Mouse (Mus musculus): ENCODE data around the gene Tet2. TPM values are rescaled to one million over a fixed set of nuclear protein-coding genes. Genes with fewer than 3 reads are reported as not detected.

Gene Tet2
- total and polyA plus RNA-seq, 3 experiments = 6.8 to 101 (median 10.9) TPM

- no peak overlapping the region for H3K4me3 ChIP-seq (ENCODE audit: control insufficient read depth in 1 of 2, insufficient read depth in 1 of 2, low read depth in 2 of 2, low read length in 2 of 2)
- no peaks in the 10 kb centered on the region for H3K9me3 ChIP-seq (replicated peaks; ENCODE audit: insufficient read depth, low read length)
- H3K4me1 ChIP-seq (ENCODE audit: control insufficient read depth in 1 of 2, insufficient read depth in 2 of 2, low read length in 2 of 2) = peaks cover 7 to 10% of the 10 kb centered on the region in 2 experiments
- H3K79me2 ChIP-seq (ENCODE audit: control insufficient read depth, insufficient read depth, low read length, poor library complexity) = no peaks in the 10 kb centered on the region
- DNase-seq (ENCODE audit: low read depth, low spot score) = no peak
- H3K27ac ChIP-seq (ENCODE audit: control insufficient read depth, low read depth, low read length) = no peak overlapping the region
- H3K9ac ChIP-seq (ENCODE audit: control insufficient read depth, low read depth, low read length, poor library complexity, severe bottlenecking) = no peak overlapping the region
- H3K27me3 ChIP-seq (ENCODE audit: control insufficient read depth in 1 of 2, insufficient read depth in 2 of 2, low read length in 2 of 2) = no peaks in the 10 kb centered on the region
- TF ChIP-seq NELFE (IDR thresholded peaks at IDR 0.05; ENCODE audit: low read depth, low read length) (no peak), TAL1 (IDR thresholded peaks at IDR 0.05; ENCODE audit: low read length) (no peak), MYB (IDR thresholded peaks at IDR 0.05; ENCODE audit: low read depth, low read length) (no peak), TBP (IDR thresholded peaks at IDR 0.05; ENCODE audit: low read depth, low read length) (no peak), POLR2A (IDR thresholded peaks at IDR 0.05; ENCODE audit: control insufficient read depth in 1 of 2, insufficient read depth in 1 of 2, low read depth in 1 of 2, low read length in 2 of 2, poor library complexity in 1 of 2) (no peak), CTCF (IDR thresholded peaks at IDR 0.05 in 2 of 3, conservative IDR thresholded peaks at IDR 0.05 in 1 of 3; ENCODE audit: control insufficient read depth in 1 of 3, insufficient read depth in 1 of 3, low read depth in 2 of 3, low read length in 3 of 3, poor library complexity in 1 of 3, severe bottlenecking in 1 of 3) (no peak), MAX (IDR thresholded peaks at IDR 0.05; ENCODE audit: low read length) (no peak), E2F4 (IDR thresholded peaks at IDR 0.05; ENCODE audit: borderline replicate concordance, low read depth, low read length) (no peak), UBTF (IDR thresholded peaks at IDR 0.05; ENCODE audit: borderline replicate concordance, insufficient read depth, low read depth, low read length) (no peak), ZC3H11A (IDR thresholded peaks at IDR 0.05; ENCODE audit: low read depth, low read length) (no peak), JUND (IDR thresholded peaks at IDR 0.05; ENCODE audit: low read depth, low read length) (no peak)
- peaks cover 0 to 8% of the 10 kb centered on the region in 2 experiments; a peak in 2 of 4 replicates for H3K36me3 ChIP-seq (ENCODE audit: control insufficient read depth in 1 of 2, insufficient read depth in 2 of 2, low read length in 2 of 2)
These were observed 36.6 kb upstream of the Tet2 start for GRCm38 (mm10) chr3:133581541-133581940.

- H3K27ac ChIP-seq (ENCODE audit: control insufficient read depth, low read depth, low read length) = no peak overlapping the region
These were observed 34.7 kb upstream of the Tet2 start for GRCm38 (mm10) chr3:133579671-133580070.

More at GRCm38 (mm10) chr3:133579671-133580070, 34.7 kb upstream of the Tet2 start:
- Histone ChIP-seq H3K36me3 (ENCODE audit: control insufficient read depth in 1 of 2, insufficient read depth in 2 of 2, low read length in 2 of 2) (peaks cover 0 to 9% of the 10 kb centered on the region in 2 experiments; a peak in 2 of 4 replicates), H3K9ac (ENCODE audit: control insufficient read depth, low read depth, low read length, poor library complexity, severe bottlenecking) (no peak overlapping the region), H3K9me3 (replicated peaks; ENCODE audit: insufficient read depth, low read length) (no peaks in the 10 kb centered on the region), H3K27me3 (ENCODE audit: control insufficient read depth in 1 of 2, insufficient read depth in 2 of 2, low read length in 2 of 2) (no peaks in the 10 kb centered on the region), H3K4me3 (ENCODE audit: control insufficient read depth in 1 of 2, insufficient read depth in 1 of 2, low read depth in 2 of 2, low read length in 2 of 2) (no peak overlapping the region), H3K4me1 (ENCODE audit: control insufficient read depth in 1 of 2, insufficient read depth in 2 of 2, low read length in 2 of 2) (peaks cover 7 to 16% of the 10 kb centered on the region in 2 experiments), H3K79me2 (ENCODE audit: control insufficient read depth, insufficient read depth, low read length, poor library complexity) (no peaks in the 10 kb centered on the region)
- DNase-seq (ENCODE audit: low read depth, low spot score) = no peak
- TF ChIP-seq USF1 (IDR thresholded peaks at IDR 0.05; ENCODE audit: low read depth, low read length) (no peak), MAX (IDR thresholded peaks at IDR 0.05; ENCODE audit: low read length) (no peak), KAT2A (conservative IDR thresholded peaks at IDR 0.05; ENCODE audit: low read depth, low read length) (no peak), EP300 (IDR thresholded peaks at IDR 0.05; ENCODE audit: low read depth in 1 of 2, low read length in 2 of 2) (no peak), TCF12 (IDR thresholded peaks at IDR 0.05; ENCODE audit: low read depth, low read length) (no peak), TBP (IDR thresholded peaks at IDR 0.05; ENCODE audit: low read depth, low read length) (no peak), ZKSCAN1 (IDR thresholded peaks at IDR 0.05; ENCODE audit: low read depth, low read length) (no peak), CTCF (IDR thresholded peaks at IDR 0.05 in 2 of 3, conservative IDR thresholded peaks at IDR 0.05 in 1 of 3; ENCODE audit: control insufficient read depth in 1 of 3, insufficient read depth in 1 of 3, low read depth in 2 of 3, low read length in 3 of 3, poor library complexity in 1 of 3, severe bottlenecking in 1 of 3) (no peak), SIN3A (IDR thresholded peaks at IDR 0.05; ENCODE audit: low read length) (no peak), E2F4 (IDR thresholded peaks at IDR 0.05; ENCODE audit: borderline replicate concordance, low read depth, low read length) (no peak), SMC3 (IDR thresholded peaks at IDR 0.05; ENCODE audit: low read depth, low read length) (no peak), JUND (IDR thresholded peaks at IDR 0.05; ENCODE audit: low read depth, low read length) (no peak), ZC3H11A (IDR thresholded peaks at IDR 0.05; ENCODE audit: low read depth, low read length) (no peak), ELF1 (IDR thresholded peaks at IDR 0.05; ENCODE audit: low read depth, low read length) (no peak), MAFK (IDR thresholded peaks at IDR 0.05; ENCODE audit: borderline replicate concordance, low read depth, low read length) (no peak), CHD1 (IDR thresholded peaks at IDR 0.05; ENCODE audit: low read depth, low read length) (no peak), MAZ (IDR thresholded peaks at IDR 0.05; ENCODE audit: low read depth, low read length) (no peak), RCOR1 (IDR thresholded peaks at IDR 0.05; ENCODE audit: low read depth, low read length) (no peak), USF2 (IDR thresholded peaks at IDR 0.05; ENCODE audit: borderline replicate concordance in 1 of 2, insufficient read depth in 1 of 2, low read depth in 1 of 2, low read length in 2 of 2) (no peak)
